Mouse (Mus musculus) liver, adult 2 months (tissue): Measurements from ENCODE around the gene Nrtn.

ENCODE experiments used
- CTCF ChIP-seq: fragments of 200-500 bp; IDR thresholded peaks from 2 replicates; pipeline ENCODE4 v1.5.1; 2011; ENCODE audit warnings: low read depth, low read length, control low read depth
- POLR2A ChIP-seq: fragments of 200-500 bp; IDR thresholded peaks from 2 replicates; pipeline ENCODE4 v1.6.1; 2011; ENCODE audit warnings: low read length, control low read depth; ENCODE audit not compliant: insufficient read depth; ENCODE audit errors: extremely low read depth

- TF ChIP-seq POLR2A = no peak
- no peak for TF ChIP-seq CTCF
Measured at GRCm38 (mm10) chr17:56706515-56706914, 50.8 kb downstream of the Nrtn start.
